Mouse (Mus musculus) adrenal gland, adult (tissue): Measurements from ENCODE around the gene Camk2d.

Experiments used
- DNase-seq, 2 experiments: peaks; one replicate each; pipeline ENCODE4 v3.0.0; 2022 to 2023; ENCODE audit warnings: low spot score in 1 of 2; ENCODE audit not compliant: inconsistent age in 2 of 2

Camk2d gene

DNA sequence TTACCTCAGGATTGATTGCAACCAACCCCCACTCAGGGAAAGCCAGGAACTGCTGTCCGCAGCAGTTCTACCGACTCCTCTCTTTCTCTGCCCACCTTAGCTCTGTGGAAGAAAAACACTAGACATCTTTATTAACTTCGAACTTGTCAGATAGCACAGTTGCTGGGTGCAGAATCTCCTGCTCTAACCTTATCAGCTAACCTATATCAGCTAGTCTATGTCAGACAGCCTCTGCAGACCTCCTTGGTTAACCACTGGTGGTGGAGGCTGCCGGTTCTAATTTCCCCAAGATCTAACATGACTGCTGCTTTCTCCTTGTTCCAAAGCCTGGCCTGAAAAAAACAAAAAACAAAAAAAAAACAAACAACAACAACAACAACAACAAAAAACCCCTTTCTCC lies 85.9 kb downstream of the Camk2d start:
- DNase-seq: no peak

GRCm38 (mm10) chr3:126685363-126685762 lies 89.3 kb downstream of the Camk2d start:
- no peak for DNase-seq

- DNase-seq: peak in 1 of 2 experiments; percentile 54
Observed at GRCm38 (mm10) chr3:126687150-126687549, 91.0 kb downstream of the Camk2d start.

- DNase-seq: no peak
Observed at GRCm38 (mm10) chr3:126688516-126688915, 92.4 kb downstream of the Camk2d start.

- no peak for DNase-seq
Observed at GRCm38 (mm10) chr3:126690627-126691505, 94.8 kb downstream of the Camk2d start.

DNA sequence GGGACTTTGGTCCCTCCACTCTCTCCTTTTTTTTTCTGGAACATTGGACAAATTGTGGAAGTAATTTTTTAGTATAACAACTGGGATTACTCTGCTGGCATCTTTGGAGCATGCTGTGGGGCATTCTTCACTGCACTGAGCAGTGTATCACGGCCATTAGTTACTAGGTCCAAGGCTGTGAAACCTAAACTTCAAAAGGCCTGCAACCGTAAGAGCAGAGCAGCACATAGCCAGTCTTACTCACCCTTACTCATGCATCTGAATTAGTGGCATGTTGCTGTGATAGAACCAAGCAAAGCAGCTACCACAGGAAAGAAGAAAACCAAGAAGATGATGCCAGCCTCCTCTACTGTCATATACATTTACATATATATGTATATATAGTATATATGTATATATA lies 95.5 kb downstream of the Camk2d start:
- peak in 1 of 2 experiments; percentile 59 for DNase-seq

- DNase-seq: peak; percentile 32 to 76
Observed at GRCm38 (mm10) chr3:126692797-126693196, 96.7 kb downstream of the Camk2d start.

GRCm38 (mm10) chr3:126693302-126693701 lies 97.2 kb downstream of the Camk2d start:
- DNase-seq: peak; percentile 40 to 83

DNA sequence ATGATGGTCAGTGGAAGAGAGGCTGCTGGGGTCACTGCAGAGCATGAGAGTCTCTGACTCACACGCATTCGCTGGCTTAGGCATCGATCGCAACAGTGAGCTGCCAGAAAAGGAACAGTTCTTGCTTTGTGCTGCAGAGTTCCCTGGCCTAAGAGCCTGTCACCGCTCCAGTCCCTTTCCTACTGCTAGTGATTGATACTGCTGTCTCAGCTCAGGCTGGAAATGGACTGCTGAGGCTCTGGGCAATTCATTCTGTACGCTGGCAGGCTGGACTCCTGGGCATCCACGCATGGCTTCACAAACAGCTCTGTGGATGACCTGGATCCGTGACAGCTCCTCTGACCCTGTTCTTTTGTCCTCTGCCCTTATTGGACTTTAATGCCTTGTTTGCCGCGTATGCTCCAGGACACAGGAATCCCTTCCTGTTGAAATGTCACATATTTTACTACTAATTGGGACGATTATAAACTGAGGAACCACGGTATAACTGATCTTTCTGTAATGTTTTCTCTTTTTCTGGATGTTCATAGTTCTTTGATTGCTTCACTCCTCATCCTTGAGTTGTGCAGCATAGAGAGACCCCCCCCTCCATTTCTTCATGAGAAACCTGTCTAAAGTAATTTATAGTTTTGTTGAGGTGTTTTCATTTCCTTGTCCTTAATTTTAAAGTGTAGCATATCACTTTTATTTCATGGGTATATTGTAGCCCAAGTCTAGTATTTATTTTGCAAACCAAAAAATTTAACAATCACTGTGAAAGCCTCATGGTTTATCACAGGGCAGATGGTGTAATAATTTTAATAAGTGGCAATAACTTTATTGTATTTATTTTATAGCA lies 99.6 kb downstream of the Camk2d start:
- DNase-seq: peak; percentile 84 to 92

GRCm38 (mm10) chr3:126696620-126697019 lies 100.5 kb downstream of the Camk2d start:
- DNase-seq: no peak

GRCm38 (mm10) chr3:126699740-126700139 lies 103.6 kb downstream of the Camk2d start:
- no peak for DNase-seq

GRCm38 (mm10) chr3:126701067-126701466 lies 105.0 kb downstream of the Camk2d start:
- DNase-seq: no peak

DNA sequence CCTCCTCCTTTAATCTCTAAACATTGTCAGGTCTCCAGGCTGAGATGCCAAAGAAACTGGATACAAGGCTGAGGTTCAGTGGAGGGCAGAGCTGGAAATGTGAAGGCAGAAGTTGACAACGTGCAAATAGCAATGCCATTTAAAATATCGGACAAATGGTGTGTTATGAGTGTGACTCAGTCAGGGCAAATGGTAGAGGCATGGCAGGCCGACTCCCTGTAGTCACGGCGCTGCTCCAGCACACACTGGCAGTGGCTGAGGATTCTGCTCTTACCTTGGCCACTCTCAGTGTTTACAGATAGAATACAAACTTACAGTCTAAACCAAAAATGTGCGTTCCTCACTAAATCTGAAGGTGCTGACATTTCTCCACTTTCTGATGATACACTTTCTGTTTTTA lies 105.5 kb downstream of the Camk2d start:
- peak in 1 of 2 experiments; percentile 60 for DNase-seq

- no peak for DNase-seq
Observed at GRCm38 (mm10) chr3:126705490-126705889, 109.4 kb downstream of the Camk2d start.

DNA sequence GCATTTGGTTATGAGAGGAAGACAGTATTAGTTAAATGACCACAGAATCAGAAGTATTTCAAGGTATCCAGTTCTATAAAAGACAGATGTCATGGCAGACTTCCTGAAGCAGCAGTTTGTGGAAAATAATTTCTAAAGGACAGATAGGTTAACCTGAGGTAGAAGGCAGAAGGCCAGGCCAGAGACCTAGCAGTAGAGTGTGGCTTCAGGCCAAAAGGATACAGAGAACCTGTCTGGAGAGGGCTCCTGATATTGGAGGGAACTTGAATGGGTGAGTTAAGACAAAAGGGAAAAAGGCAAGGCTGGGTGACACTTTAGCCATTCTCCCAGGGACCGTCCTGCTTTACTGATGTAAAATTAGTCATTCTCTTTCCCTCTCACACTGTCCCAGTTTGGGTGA lies 118.2 kb downstream of the Camk2d start:
- DNase-seq: peak in 1 of 2 experiments; percentile 31

DNA sequence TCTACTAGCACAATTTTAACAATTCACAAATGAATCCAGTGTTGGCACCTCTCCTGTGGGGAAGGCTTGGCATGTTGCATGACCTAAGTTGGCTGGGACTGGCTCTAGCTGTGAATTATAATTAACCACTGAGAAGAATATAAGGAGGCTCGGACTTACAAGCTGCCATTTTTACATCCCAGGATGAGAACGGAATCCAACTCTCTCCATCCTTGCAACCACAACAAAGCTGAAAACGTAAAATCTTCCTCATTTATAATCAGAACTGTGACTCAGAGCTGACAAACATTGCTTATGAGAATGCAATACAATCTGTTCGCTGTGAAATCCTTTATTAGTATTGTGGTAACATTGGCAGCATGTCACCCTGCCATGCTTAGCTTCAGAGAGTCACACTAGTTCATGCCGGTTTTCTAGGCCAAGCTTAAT lies 126.9 kb downstream of the Camk2d start:
- no peak for DNase-seq

DNA sequence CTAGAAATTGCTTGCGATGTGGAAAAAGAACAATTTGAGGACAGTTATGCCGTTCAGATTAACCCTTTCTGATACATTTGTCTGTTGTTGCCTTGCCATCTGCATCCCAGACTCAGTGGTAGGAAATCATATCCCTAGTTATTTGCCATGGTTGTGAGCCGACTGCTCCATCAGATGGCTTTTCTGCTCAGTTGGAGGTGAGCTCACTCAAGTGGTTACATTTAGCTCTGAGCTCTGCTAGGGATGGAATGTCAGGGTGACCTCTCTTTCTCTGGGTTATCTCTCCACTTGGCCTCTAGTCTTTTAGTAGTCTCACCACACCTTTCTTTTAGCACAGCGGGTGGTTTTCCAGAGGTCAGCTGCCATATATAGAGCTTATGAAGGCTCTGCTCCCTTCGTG lies 127.4 kb downstream of the Camk2d start:
- DNase-seq: no peak

DNA sequence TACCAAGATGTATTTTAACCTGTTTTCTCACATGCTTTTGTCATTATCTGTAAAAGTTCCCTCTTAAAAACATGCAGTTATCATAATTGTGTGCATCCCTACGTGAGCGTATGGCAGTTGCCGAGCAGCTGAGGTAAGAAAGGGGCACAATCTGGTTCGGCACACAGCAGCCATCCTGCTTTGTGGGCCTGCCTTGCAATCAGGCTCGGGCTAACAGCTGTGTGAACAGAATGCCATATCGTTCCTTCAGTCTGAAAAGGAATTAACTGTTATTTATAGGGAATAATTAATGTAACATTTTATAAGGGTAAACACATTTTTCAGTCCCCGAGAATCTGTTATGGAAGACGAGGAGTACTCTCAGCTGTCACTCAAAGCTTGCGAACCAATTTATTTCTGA lies 129.5 kb downstream of the Camk2d start:
- no peak for DNase-seq

- DNase-seq: no peak
Observed at GRCm38 (mm10) chr3:126727387-126727786, 131.3 kb downstream of the Camk2d start.

DNA sequence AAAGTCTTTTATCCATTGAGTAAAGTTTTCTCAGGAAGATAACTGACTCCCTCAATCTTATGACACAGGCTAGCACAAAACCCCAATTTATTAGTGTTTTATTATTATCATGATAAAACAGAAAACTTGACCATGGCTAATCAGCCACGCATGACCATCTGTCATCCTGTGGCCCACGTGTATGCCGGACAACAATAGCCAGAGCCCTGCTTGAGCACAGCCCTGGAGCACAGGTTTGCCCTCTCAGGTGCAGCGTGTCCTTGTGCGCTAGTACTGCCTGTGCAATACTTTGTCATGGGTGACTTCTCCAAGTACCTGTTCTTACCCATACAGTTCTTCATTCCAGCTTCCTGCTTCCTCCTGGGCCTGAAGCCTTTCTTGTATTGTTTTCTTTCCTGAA lies 134.3 kb downstream of the Camk2d start:
- DNase-seq: no peak

- no peak for DNase-seq
Observed at GRCm38 (mm10) chr3:126732323-126732722, 136.2 kb downstream of the Camk2d start.

DNA sequence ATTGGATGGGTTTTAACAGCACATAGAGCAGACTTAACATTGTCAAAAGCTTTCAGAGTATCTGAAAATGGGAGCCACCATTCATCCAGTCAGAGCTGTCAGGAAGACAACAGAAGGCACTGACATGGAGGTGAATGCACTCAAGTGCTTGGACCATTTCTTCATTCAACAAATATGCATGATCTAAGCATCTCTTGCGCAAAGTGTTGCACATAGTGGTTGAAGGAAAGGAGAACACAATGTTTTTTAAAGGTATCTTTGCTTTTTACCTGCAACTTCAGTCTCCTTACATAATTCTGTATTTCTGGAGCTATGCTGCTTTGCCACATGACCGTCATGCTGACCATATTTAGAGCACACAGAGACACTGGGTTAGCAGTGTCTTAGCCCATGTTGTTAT lies 138.4 kb downstream of the Camk2d start:
- DNase-seq: no peak
